Mouse (Mus musculus): ENCODE measurements around the gene Atp6v1d. TPM values are rescaled to one million over a fixed set of nuclear protein-coding genes. Genes with fewer than 3 reads are reported as not detected.
A peak's percentile ranks its signal among the peaks of the same experiment; 100 is the strongest.

Atp6v1d gene
- 51.9 to 61.1 TPM (median 55.7 TPM) in 3 replicates for total RNA-seq (2017)

- ATAC-seq (replicated peaks; ENCODE audit: insufficient number of reproducible peaks, low FRiP score, low TSS enrichment, poor library complexity, severe bottlenecking), result peak; percentile 96
These were observed at the start of gene Atp6v1d, which contains the start of gene Eif2s1 for GRCm38 (mm10) chr12:78861496-78862253. TSS of gene Atp6v1d (minus strand) at chr12:78861638. TSS of gene Eif2s1 (plus strand) at chr12:78861819.

DNA sequence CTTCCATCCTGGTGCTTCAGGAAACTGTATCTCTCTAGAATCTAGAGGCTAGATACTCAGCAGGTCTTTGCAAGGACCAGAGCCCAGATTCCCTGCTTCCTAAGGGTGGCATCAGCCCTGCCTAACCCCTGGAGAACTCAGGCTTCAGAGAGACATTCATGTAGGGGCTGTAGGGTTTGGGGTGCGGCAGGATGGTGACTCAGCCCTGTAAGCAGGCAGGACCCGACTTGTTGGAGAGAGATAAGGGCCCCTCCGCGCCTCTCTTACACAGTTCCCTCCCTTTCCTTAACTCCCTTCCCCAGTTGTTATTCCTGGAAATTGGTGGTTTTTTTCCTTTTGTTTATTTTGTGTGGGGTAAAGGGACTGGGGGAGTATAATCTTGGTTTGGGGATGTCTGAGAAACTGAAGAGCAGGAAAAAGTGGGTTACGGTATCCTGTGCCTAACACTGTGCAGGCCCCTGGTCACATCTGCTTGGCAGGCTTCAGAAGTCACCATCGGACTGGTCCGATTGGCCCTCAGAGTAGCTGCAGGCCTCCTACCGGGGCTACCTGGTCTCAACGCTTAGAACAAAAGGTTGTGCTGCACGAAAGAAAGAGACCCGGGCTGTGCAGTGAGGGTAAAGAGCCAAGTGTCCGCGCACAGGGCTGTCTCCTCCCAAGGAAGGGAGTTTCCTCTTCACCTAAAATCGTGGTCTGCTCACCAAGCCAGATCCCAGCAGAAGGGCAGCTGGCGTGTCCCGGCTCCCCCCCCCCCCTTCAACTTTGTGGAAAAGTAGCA, 49.4 kb upstream of the Atp6v1d start:
- ATAC-seq (replicated peaks; ENCODE audit: insufficient number of reproducible peaks, low FRiP score, low TSS enrichment, poor library complexity, severe bottlenecking), result no peak

DNA sequence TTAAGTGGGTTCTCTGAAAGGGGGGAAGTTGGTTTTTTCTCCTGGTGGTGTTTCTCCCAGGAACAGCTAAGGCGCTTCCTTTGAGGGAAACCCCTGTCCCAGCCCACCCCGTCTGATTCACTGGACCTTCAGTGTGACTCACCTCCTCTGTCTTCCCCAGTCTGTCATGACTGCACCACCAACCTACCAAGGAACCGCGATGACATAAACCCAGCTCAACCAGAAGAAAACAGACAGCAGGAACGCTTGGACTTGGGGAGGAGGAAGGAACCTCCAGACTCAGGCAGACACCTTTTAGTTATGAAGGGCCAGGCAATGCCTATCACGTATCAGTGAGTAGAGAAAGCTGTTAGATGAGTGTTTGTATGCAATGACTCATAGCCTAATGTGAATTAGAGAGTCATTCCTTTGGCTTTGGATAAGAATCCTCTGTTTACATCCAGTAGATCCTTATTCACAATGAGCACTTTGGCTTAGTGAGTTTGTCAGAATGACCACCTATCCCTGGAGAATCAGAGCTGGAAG, 46.7 kb upstream of the Atp6v1d start:
- ATAC-seq (replicated peaks; ENCODE audit: insufficient number of reproducible peaks, low FRiP score, low TSS enrichment, poor library complexity, severe bottlenecking), result no peak

- no peak for ATAC-seq (replicated peaks; ENCODE audit: insufficient number of reproducible peaks, low FRiP score, low TSS enrichment, poor library complexity, severe bottlenecking)
These were observed 45.3 kb upstream of the Atp6v1d start, which contains the start of gene Plek2 for GRCm38 (mm10) chr12:78906707-78907162. TSS of gene Plek2 (minus strand) at chr12:78906964.

GRCm38 (mm10) chr12:78904499-78904898, 43.1 kb upstream of the Atp6v1d start:
- no peak for ATAC-seq (replicated peaks; ENCODE audit: insufficient number of reproducible peaks, low FRiP score, low TSS enrichment, poor library complexity, severe bottlenecking)

DNA sequence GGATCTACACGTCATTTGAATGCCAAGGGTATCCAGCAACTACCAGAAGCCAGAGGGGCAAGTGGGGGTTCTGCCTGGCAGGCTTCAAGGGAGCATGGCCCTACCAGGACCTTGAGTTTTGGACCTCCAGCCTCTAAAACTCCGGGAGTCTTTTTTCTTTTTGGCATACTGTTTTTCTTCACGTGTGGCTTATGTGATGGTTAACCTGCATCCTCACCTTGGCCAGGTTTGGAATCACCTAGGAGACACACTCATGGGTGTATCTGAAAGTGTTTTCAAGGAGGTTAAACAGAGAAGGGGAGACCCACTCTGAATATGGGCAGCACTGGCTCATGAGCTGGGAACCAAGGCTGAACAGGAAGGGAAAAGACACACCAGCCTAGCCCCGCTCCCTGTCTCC, 41.9 kb upstream of the Atp6v1d start:
- ATAC-seq (replicated peaks; ENCODE audit: insufficient number of reproducible peaks, low FRiP score, low TSS enrichment, poor library complexity, severe bottlenecking), result no peak

DNA sequence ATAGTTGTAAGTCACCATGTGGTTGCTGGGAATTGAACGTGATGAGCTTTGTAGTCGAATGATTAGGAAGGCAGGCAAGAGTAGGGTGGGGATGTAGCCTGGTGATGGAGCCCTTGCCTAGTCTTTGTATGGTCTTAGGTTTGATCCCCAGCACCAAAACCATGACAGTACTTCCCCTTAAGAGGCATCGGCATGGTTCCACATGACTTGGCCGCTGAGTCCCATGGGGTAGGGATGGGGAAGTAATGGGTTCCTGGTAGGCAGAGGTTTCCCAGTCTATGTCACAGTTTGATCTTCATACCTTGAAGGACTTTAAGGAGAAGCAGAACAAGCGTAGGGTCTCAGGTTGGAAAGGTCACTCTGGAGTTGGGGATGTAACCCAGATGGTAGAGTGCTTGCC, 40.0 kb upstream of the Atp6v1d start:
- ATAC-seq (replicated peaks; ENCODE audit: insufficient number of reproducible peaks, low FRiP score, low TSS enrichment, poor library complexity, severe bottlenecking), result 0 out of 2 replicates have a peak, but pooled peaks have one; percentile 24

DNA sequence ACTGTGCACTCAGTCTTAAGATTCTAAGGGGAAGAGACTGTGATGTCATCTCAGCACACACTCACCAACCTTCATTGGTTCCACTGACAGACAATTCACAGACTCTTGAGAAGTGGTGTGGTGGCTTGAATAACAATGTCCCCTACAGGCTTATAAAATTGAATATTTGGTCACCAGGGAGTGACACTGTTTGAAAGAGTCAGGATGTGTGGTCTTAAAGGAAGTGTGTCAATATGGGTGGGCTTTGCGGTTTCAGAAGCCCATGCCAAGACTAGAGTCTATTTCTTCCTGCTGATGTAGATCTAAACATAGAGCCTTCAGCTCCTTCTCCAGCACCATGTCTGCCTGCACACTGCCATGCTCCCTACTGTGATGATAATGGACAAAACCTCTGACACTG, 36.4 kb upstream of the Atp6v1d start:
- no peak for ATAC-seq (replicated peaks; ENCODE audit: insufficient number of reproducible peaks, low FRiP score, low TSS enrichment, poor library complexity, severe bottlenecking)

DNA sequence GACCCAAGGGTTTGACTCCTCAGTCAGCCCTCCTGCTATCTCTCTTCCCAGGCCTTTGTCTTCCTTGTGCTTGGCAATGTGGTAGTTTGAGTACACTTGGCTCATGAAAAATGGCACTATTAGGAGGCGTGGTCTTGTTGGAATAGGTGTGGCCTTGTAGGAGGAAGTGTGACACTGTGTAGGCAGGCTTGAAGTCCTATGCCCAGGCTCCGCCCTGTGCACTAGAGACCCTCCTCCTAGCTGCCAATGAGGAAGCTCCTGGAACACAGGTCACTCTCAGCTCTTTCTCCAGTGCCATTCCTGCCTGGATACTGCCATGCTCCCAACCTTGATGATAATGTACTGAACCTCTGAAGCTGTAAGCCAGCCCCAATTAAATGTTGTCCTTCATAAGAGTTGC, 29.7 kb upstream of the Atp6v1d start:
- ATAC-seq (replicated peaks; ENCODE audit: insufficient number of reproducible peaks, low FRiP score, low TSS enrichment, poor library complexity, severe bottlenecking), result no peak

DNA sequence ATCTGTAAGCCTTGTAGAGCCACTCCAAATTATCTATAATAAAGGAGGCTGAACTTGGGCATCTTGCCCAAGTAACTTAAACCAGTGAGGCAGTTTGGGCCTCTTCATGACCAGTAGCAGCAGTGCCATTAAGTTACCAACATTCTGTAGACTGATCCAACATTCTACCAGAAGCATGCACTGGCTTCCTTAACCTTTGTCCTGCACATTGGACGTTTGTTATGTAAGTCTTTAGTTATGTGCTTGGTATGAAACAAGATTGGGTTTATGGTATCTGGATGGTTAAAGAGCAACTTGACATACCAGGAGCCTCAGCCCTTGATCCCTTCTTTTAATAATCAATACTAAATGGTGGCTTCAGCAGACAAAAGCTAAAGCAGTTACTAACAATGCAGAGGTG, 28.6 kb upstream of the Atp6v1d start:
- no peak for ATAC-seq (replicated peaks; ENCODE audit: insufficient number of reproducible peaks, low FRiP score, low TSS enrichment, poor library complexity, severe bottlenecking)

- ATAC-seq (replicated peaks; ENCODE audit: insufficient number of reproducible peaks, low FRiP score, low TSS enrichment, poor library complexity, severe bottlenecking), result no peak
These were observed 13.1 kb upstream of the Atp6v1d start for GRCm38 (mm10) chr12:78874581-78874980.

GRCm38 (mm10) chr12:78868115-78868514, 6.7 kb upstream of the Atp6v1d start:
- no peak for ATAC-seq (replicated peaks; ENCODE audit: insufficient number of reproducible peaks, low FRiP score, low TSS enrichment, poor library complexity, severe bottlenecking)

DNA sequence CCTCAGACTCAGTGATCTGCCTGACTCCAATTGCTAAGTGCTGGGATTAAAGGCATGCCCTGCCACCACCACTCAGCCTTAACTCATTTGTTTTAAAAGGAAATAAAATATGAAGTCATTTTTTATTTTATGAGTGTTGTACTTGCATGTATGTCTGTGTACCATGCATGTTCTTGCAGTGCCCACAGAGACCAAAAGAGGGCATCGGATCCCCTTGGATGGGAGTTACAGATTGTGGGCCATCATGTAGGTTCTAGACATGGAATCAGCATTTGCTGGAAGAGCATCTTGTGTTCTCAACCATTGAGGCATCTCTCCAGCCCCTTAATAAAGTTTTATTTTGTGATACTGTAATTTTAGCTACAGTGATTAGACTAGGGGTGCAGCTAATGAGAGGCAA, 4.0 kb upstream of the Atp6v1d start:
- no peak for ATAC-seq (replicated peaks; ENCODE audit: insufficient number of reproducible peaks, low FRiP score, low TSS enrichment, poor library complexity, severe bottlenecking)

- no peak for ATAC-seq (replicated peaks; ENCODE audit: insufficient number of reproducible peaks, low FRiP score, low TSS enrichment, poor library complexity, severe bottlenecking)
These were observed 854 bp upstream of the Atp6v1d start for GRCm38 (mm10) chr12:78862254-78862730.

DNA sequence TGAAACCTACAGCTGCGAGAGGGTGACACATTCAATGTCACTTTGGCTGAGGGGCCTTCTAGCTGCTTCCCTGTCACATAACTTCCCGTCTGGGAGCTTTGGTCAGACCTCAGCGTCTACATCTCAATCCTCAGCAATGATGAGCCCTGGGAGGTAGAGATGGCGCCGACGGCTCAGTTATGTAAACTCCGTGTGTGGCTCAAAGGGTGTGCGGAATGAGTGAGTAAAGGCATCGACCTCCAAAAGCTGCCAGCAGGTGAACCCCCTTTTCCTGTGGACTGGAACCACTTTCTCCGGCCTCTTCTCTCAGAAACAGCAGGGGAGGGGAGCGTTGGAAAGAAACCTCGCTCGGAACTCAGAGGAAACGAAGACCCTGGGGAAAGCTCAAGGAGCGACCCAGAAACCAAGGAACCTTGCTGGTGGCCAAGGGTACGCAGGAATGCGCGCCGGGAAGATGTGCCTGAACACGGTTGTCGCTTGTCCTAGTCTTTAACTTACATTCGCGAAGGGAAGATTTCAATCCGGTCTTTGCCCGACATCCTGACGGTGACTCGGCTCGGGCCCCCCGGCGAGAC, 430 bp downstream of the Atp6v1d start:
- ATAC-seq (replicated peaks; ENCODE audit: insufficient number of reproducible peaks, low FRiP score, low TSS enrichment, poor library complexity, severe bottlenecking), result peak; percentile 1; the same call in 1 of the 2 replicates

- ATAC-seq (replicated peaks; ENCODE audit: insufficient number of reproducible peaks, low FRiP score, low TSS enrichment, poor library complexity, severe bottlenecking), result no peak
These were observed 13.2 kb downstream of the Atp6v1d start for GRCm38 (mm10) chr12:78848246-78848645.

GRCm38 (mm10) chr12:78842429-78842828, 19.0 kb downstream of the Atp6v1d start:
- no peak for ATAC-seq (replicated peaks; ENCODE audit: insufficient number of reproducible peaks, low FRiP score, low TSS enrichment, poor library complexity, severe bottlenecking)

DNA sequence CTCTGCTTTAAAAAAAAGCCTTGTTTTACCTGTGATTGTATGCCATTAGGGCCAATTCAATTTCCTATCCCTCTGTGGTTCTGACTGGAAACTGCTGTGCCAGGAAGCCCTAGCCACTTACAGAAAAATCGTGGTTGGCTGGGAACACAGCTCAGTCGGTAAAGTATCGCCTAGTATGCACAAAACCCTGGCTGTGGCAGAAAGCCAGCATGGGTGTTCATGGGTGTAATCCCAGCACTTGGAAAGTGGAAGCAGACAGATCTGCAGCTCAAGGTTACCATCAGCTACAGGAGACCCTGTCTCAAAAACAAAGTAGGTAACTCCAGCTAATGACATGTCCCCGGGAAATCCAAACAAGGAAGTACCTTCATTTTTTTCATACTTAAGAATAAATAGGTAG, 21.5 kb downstream of the Atp6v1d start:
- ATAC-seq (replicated peaks; ENCODE audit: insufficient number of reproducible peaks, low FRiP score, low TSS enrichment, poor library complexity, severe bottlenecking), result no peak

DNA sequence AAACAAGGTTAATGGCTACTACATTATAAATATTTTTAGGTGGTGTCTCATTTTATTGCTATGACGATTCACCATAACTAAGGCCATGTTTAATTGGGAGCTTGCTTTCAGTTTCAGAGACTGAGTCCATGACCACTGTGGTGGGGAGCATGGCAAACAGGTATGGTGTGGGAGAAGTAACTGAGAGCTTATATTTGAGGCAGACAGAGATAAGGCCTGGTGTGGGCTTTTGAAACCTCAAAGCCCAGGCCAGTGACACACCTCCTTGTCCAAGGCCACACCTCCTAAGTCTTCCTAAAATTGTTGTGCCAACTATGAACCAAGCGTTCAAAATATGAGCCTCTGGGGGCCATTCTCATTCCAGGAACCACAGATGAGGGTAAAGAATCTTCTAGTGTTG, 26.9 kb downstream of the Atp6v1d start:
- ATAC-seq (replicated peaks; ENCODE audit: insufficient number of reproducible peaks, low FRiP score, low TSS enrichment, poor library complexity, severe bottlenecking), result no peak
